Mouse (Mus musculus) large intestine, adult 2 months (tissue): Measurements from ENCODE around the gene Ubxn6. TPM values are rescaled to one million over a fixed set of nuclear protein-coding genes. Genes with fewer than 3 reads are reported as not detected.
A peak's percentile ranks its signal among the peaks of the same experiment; 100 is the strongest.
"Not testable (repeated sequence)": the region's sequence is repeated elsewhere in the genome, so short reads cannot be mapped to it uniquely, and the experiment has no call there.

Experiments used
- DNase-seq: peaks from one replicate; pipeline ENCODE4 v3.0.0-alpha.2; 2012; ENCODE audit warnings: low read depth, low spot score
- WGBS: fragments of 180-500 bp; shearing (Covaris S2); methylation state at CpG from one replicate; pipeline ENCODE4 v1.1.7; 2018; 5-methylcytosine and 5-hydroxymethylcytosine counted together
- polyA plus RNA-seq: library from polyadenylated mRNA; depleted of rRNA; stranded (reverse); fragments of >200 nt; gene quantifications from 2 replicates; pipeline ENCODE4 v1.2.3, GENCODE M21; 2012; rRNA removed

Gene Ubxn6
- polyA plus RNA-seq = 51.6 and 65.0 TPM in 2 replicates

DNA sequence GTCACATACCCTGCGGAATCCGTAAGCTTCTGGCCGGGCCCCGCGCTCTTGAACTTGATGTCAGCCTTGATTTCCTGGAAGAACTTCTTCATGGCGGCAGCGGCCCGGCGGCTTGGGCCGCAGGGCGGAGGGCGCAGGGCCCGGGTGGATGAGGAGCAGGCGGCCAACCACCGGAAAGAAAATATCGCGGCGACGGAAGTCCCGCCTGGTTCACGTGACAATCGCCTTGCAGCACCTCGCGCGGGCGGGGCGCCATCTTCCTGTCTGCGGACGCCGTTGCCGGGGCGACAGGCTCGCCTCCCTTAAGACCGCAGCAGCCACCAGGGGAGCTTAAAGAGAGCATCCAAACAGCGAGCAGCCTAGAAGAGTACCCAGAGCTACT lies at the start of gene Ubxn6:
Ubxn6 (minus strand) TSS at position 202 of the 382 bp plus-strand sequence.
- under 1% methylated on average over 35 of the region's 35 CpGs for WGBS
- peak; percentile 76 for DNase-seq

DNA sequence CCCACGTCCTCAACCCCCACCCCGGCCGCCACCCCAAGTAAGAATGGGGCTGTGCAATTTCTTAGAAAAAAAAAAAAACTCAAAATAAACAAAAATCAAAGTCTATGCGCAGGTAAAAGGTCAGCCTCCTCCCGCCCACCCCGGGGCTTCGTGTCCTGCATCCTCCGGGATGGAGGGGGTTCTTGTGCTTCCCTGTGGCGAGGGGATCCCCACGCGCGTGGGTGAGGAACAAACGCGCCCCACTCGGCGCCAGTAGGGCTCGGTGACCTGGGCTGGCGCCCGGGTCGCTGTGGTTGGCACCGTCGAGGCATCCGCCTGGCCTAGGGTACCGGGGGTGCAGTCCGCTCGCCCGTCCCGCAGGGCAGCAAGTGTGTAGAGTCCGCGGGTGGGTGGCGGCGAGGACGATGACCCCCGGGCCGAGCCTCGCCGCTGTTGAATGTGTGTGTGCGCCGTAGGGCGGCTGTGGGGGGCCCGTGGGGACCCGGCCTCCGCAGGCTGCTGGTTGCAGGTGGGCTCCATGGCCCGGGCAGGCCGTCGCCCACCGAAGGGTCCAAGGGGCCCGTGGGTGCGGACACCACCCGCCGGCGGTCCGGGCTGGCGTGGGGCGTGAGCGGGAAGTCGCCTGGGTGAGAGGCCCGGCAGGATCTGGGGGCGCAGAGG lies 49.0 kb upstream of the Ubxn6 start:
- WGBS = 36% methylated on average over 59 of the region's 59 CpGs
- no peak for DNase-seq

DNA sequence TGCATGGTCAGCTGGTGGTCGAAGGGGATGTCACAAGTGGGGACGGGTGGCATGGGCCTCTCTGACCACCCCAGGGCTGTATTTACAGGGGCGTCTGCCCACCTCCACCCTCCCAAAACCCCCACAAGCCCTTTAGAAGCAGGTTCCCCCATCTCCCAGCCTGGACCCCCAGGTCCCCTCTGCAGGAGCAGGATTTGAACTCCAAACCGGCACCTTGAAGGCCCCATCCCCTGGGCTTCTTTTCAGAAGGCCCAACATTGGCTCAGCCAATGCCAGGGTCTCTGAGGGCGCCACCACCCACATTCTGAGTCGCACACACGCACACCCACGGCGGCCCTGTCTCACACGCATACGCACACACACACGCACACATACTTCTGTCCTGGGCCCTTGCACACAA lies 48.3 kb upstream of the Ubxn6 start:
- DNase-seq = no peak
- 92% methylated on average over 12 of the region's 12 CpGs for WGBS

DNA sequence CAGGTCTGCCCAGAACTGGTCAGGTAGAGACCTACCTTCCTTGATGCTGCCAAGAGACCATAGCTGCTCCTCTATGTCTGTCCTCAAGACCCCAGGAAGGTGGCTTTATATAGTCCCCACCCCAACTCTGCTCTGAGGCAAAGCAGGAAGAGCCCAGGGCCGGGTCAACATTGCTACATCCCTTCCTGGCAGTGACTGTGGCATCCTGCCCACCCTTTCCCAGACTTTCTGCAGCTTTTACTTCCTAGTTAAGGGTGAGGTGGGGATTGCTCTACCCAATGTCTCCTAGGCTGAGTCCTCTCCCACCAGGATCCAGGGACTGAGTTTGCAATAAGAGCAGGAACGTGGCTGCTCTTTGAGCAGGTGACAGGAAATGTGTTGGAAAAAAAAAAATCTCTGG lies 47.0 kb upstream of the Ubxn6 start, which contains the start of gene Lrg1:
Lrg1 (minus strand) TSS at position 176 of the 400 bp plus-strand sequence.
- WGBS = 21% methylated on average over 2 of the region's 2 CpGs
- DNase-seq = no peak

DNA sequence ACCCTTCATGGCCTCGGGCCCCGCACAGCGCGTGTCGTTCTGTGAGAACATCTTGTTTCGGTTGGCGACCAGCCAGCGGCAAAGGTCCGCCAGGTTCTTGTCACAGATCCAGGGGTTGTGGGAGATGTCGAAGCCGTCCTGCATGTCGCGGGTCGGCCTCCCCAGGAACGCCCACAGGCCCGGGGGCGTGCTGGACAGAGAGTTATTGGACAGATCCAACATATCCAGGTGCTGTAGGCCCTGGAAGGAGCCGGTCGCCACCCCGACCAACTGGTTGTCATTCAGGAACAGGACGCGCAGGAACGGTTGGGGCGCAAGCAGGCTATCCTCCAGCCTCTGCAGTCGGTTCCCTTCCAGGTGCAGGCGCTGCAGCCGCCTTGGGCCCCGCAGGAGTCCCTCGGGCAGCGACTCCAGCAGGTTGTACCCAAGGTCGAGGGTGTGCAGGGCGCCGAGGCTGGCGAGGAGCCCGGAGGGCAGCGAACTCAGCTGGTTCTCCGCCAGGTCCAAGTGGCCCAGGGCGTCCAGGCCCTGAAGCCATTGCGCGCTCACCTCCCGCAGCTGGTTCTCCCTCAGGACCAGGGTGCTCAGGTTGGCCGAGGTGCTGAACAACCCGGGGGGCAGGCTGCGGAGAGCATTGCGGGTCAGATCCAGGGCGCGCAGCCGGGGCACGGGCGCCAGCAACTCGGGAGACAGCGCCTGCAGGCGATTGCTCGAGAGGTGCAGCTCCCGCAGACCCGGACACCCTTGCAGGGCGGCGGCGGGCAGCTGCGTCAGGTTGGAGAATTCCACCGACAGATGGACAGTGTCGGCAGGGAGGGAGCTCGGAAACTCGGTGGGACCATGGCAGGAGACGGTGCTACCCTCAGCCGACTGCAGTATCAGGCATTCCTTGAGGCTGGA lies 45.4 kb upstream of the Ubxn6 start:
- 4% methylated on average over 66 of the region's 66 CpGs for WGBS
- DNase-seq = no peak

DNA sequence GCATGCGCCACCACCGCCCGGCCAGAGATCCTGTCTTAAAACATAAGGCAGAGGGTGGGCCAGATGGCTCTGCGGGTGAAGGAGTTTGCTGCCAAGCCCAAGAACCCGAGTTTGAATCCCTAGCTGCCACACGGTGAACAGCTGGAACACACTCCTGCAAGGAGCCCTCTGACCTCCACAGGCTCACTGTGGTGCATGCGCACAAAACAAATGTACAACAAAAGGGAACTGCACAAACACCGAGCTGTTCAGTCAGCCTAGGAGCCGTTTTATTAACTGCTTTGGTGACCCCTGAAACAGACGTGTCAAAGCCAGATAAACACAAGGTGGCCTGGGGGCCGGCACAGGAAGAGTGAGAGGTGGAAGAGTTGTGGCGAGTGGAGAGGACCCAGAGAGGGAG lies 44.6 kb upstream of the Ubxn6 start:
- no peak for DNase-seq
- WGBS = 36% methylated on average over 12 of the region's 12 CpGs

DNA sequence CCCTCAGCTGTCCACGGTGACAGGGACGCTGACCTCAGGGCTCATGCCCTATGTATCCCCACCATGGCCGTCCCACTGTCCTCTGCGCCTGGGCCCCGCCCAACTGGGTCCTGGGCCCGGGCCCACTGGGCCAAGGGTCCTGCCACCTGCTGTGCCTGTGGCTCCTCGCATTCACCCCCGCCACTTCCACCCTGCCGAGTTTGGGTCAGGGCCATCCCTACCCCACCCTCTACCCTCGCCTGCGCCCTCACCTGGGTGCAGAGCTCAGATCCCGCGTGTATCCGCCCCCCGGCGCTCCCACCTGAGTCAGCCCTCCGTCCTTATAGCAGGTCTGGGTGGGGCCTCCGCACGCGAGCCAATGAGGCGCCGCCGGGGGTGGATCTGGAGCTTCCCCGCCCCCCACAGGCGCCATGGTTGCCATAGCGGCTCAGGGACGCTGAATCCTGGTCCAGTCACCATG lies 42.5 kb upstream of the Ubxn6 start, which contains the start of gene Plin5:
Plin5 (minus strand) TSS at position 346 of the 460 bp plus-strand sequence.
- no peak for DNase-seq

DNA sequence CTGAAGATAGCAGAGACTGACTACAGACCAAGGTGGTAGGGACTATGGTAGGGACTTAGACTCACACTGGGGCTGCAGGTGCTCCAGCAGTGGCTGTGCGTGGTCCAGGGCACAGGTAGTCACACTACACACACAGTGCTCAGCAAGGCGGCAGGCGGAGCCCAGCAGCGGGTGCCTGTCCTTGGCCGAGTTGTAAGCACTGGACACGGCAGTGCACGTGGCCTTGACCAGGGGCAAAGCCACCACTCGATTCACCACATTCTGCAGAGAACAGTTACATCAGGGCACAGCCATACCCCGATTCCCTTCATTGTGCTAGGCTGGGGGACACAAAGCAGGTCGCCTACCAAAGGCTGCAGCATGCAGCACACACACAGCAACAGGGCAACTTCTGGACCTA lies 41.4 kb upstream of the Ubxn6 start:
- no peak for DNase-seq
- 69% methylated on average over 10 of the region's 10 CpGs for WGBS

More for the DNA sequence above, 42.5 kb upstream of the Ubxn6 start, which contains the start of gene Plin5:
- 1% methylated on average over 27 of the region's 27 CpGs for WGBS

DNA sequence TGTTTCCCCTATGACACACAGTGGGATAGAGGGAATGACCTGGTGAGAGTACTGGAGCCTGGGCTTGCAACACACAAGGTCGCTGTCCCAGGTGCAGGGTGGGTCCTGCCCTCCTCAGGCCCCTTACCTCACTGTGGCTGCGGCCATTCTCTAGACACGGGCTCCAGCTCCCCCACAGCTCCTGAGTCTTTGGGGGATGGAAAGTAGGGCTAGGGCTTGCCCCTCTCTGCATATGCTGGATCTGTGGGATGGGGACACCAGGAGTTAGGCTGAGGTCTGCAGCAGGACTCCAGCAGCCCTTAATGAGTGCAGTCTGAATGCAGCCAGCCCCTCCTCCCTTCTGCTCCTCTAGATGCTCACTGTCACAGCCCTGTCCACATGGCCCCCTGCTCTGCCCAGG lies 37.9 kb upstream of the Ubxn6 start:
- WGBS = 86% methylated on average over 3 of the region's 3 CpGs
- DNase-seq = no peak

DNA sequence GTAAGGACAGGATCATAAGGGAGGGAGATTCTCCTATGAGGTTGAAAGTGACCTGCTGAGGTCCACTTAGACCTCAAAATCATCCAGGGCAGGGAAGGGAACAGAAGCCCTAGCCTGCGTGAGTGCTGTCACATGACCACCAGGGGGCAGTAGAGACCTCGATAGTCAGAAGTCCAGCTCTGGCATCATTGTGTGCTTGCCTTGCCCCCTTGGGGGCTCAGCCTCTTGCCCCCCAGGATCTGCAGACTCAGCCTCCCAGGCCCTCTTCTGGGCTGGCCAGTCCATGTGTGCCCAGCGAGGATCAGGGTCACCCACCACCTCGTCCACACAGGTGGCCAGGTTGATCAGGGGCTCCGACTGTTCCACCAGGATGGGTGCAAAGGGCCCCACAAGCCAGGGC lies 37.0 kb upstream of the Ubxn6 start:
- DNase-seq = peak; percentile 40
- WGBS = 50% methylated on average over 5 of the region's 5 CpGs

DNA sequence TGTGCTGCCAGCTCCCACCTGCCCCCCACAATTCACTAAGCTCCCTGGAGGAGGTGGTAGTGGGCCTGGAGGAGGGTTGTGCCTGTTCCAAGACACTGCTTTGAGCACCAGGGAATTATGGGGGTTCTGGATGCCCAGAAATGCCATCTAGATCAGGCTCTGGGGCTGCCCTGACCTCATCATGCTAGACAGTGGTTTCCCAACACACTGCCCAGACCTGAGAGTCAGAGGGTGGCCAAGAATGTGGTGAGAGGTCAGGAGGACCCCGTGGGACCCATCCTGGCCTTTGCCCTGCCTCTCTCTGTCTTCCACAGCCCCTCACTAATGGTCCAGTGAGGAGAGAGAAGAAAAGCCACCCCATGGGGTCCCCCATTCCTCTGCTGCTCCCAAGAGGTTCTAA lies 36.2 kb upstream of the Ubxn6 start:
- no peak for DNase-seq
- 72% methylated on average over 1 of the region's 1 CpGs for WGBS

DNA sequence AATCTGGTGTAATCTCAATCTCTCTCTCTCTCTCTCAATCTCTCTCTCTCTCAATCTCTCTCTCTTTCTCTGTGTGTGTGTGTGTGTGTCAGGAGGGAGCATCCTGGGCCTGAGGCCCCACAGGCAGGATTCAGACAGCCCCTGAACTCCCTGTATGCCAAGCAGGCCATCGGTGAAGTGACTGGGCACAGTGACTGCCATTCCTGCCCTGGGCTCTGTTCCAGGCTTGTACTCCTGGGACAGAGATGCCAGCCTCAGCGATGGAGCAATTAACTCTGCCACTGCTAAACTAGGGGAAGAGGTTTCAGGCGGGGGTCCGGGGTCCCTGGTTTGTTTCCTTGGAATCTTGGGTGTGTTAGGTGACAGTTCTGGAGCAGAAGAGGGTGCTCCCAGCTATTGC lies 35.7 kb upstream of the Ubxn6 start:
- no peak for DNase-seq
- WGBS = 66% methylated on average over 4 of the region's 4 CpGs

DNA sequence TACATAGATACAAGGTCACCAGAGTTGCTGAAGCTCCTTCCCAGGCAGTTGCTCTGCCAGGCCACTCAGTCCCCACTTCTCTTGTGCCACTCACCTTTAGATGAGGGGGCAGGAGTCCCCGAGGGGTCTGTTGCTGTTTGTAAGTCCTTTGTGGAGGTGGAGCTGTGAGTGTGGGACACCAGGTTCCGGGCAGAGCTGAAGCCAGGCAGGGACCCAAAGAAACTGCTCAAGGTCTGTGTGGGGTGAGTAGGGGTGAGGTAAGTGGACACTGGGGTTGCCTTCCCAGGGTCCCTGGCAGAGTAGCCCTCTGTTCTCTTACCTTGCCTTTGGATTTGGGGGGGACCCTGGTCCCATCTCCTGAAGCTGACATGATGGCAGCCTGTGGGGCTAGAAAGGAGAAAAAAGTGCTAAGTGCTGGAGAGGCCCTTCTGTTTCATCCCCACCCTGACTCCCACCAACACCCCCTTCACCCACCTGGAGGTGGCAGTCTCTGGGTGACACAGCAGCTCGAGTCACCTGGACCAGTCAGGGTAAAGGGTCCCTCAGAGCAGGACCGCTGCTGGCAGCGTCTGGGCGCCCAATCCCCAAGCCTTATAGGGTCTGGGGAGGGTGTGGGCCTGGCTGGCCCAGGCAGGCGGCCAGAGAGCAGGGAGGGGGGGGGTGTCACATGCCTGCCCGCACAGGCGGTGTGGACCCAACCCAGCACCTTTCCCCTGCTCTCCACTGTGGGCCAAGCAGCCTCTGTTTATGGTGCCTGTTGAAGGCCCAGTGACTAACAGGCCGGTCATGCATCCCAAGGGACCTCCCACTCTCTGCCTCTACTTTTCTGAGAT lies 34.6 kb upstream of the Ubxn6 start, which contains the start of gene Plin4:
Plin4 (minus strand) TSS at position 585 of the 833 bp plus-strand sequence.
- no peak for DNase-seq
- 43% methylated on average over 10 of the region's 10 CpGs for WGBS

DNA sequence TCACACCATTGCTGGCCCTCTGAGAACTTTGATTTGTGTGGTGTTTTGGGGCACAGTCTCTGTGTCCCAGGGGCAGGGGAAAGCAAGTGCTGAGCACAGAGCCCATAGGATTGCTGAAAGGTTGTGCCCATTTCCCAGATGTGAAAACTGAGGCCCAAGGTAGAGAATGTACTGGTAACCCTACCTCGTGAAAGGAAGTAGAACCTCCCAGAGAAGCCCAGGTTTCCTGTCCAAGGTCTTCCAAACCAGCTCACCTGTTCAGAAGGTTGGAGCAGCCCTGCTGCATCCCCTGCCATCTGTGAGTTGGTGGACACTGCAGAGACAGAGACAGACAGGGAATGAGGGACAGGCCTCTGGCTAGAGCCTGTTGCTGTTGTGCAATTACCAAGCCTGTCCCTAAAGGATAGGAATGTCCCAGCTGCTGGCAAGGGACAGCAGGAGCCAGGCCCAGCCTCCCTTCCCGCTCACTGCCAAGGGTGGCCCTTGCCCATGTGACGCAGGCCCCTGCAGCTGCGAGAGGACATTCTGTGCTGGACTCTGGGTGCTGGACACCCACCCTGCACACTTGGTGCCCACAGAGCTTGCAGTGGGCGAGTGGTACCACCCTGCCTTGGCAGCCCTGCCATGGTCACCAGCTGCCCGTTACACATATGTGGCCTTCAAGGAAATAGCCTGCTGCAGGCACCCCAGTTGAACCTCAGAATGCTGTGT lies 33.7 kb upstream of the Ubxn6 start:
- DNase-seq = no peak
- 74% methylated on average over 6 of the region's 6 CpGs for WGBS

DNA sequence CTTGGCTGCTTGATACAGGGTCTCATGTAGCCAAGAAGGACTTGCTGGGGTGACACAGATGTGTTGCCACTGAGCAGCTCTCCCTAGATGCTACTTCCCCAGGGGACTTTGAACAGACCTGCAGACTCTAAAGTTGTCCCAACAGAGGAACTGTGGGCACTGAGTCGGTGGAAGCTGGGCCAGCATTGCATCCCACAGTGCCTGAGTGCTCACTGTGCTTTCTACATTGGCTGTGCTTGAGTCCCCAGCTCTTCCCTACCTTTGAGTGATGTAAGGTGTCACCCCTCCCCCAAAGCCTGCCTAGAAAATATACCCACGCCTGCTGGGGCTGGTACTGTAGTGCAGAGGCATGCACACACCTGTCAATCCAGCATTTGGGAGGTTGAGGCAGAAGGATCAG lies 32.9 kb upstream of the Ubxn6 start:
- WGBS = 67% methylated on average over 2 of the region's 2 CpGs
- no peak for DNase-seq

DNA sequence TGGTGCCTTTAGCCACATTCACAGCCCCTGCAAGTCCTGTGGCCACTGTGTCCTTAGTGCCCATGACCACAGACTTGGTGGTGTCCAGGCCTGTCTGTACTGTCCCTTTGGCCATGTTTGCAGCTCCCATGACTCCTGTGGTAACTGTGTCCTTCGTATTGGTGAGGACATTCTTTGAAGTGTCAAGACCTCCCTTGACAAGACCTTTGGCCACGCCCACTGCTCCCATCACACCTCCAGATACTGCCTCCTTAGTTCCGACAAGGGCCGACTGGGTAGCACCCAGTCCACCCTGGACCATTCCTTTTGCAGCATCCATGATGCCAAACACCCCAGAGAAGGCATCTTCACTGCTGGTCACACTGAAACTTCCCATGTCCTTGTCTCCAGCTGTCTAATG lies 32.2 kb upstream of the Ubxn6 start:
- WGBS = 74% methylated on average over 4 of the region's 4 CpGs
- DNase-seq = no peak

DNA sequence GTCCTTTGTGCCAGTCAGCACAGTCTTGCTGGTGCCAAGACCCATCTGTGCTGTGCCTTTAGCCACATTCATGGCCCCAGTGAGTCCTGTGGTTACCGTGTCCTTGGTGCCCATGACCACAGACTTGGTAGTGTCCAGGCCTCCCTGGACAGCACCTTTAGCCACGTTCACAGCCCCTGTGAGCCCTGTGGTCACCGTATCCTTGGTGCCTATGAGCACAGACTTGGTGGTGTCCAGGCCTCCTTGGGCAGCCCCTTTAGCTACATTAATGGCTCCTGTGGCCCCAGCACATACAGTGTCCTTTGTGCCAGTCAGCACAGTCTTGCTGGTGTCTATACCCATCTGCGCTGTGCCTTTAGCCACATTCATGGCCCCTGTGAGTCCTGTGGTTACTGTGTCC lies 31.6 kb upstream of the Ubxn6 start:
- DNase-seq = not testable (repeated sequence)
- 93% methylated on average over 4 of the region's 4 CpGs for WGBS

DNA sequence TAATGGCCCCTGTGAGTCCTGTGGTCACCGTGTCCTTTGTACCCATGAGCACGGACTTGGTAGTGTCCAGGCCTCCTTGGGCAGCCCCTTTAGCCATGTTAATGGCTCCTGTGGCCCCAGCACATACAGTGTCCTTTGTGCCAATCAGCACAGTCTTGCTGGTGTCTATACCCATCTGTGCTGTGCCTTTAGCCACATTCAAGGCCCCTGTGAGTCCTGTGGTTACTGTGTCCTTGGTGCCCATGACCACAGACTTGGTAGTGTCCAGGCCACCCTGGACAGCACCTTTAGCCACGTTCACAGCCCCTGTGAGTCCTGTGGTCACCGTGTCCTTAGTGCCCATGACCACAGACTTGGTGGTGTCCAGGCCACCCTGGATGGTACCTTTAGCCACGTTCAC lies 30.0 kb upstream of the Ubxn6 start:
- not testable (repeated sequence) for DNase-seq

More for the DNA sequence above, 30.0 kb upstream of the Ubxn6 start:
- 93% methylated on average over 2 of the region's 5 CpGs for WGBS
